Mouse (Mus musculus): ENCODE data around the gene Dlx4.

The Dlx4 gene

DNA sequence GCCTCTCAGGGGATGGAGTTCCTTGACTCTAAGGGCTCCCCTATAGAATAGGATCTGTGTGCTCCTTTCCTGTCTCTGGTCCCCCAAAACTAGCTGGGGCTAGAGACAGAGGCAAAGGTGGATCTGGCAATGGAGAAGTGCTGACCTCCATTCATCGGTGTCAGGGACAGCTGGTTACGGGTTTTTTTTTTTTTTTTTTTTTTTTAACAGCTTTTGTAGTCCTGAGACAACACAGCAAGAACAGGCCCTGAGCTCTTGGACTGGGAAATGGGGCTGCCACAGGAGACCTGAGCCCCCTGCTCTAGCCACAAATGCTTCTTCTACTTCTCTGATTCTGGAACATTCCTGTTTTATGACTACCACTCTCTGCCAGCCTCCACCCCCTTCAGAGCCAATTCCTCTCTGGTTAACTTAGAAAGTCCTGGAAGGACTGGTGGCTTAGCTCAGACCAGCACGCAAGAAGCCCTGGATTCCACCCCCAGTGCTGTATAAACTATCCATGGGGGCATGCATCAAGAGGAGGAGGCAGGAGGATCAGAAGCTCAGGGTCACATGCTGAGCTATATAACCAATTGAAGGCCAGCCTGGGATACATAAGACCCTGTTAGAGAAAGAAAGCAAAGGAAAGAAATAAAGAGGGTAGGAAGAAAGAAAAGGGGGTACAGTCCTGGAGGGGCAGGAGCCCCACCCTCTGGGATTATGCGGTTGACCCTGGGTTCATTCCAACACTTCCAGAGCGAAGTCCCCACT lies 47.5 kb downstream of the Dlx4 start:
- no peak for TF ChIP-seq GATA4 (IDR thresholded peaks at IDR 0.05; ENCODE audit: insufficient replicate concordance, low read length)

GRCm38 (mm10) chr11:95097889-95098288 lies 48.2 kb downstream of the Dlx4 start:
- no peak for TF ChIP-seq GATA4 (IDR thresholded peaks at IDR 0.05; ENCODE audit: insufficient replicate concordance, low read length)

DNA sequence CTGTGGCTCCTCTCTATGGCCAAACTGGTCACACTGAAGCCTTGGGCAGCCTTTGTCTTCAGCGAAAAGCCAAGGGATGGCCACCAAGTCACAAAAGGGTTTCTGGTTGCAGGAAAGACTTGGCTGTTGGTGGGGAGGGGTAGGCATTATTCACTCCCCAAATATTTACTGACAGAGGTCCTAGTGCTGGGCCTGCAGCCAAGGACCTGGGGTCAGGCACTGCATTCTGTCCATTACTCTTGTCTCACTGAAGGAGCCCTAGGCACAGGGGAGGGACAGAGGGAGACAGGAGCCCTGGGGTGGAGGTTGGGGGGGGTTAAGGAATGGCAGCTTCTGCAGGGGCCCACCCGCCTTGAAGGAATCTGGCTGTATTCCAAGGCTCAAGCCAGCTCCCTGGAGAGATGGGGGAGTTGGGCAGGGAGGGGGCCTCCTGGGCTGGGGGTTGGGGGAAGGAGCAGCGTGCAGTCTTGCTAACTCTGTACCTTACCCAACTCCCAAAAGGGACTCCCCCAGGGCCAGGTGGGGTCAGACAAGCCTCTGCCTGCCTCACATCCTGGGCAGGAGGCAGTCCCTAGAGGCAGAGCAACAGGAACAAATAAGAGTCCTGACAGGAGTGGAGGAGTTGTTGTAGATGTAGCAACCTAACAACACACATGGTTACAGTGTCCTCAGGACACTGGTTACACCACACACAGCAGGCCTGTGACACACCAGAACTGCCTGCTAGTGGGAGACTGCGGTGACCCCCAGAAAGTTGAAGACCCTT lies 49.3 kb downstream of the Dlx4 start:
- TF ChIP-seq GATA4 (IDR thresholded peaks at IDR 0.05; ENCODE audit: insufficient replicate concordance, low read length): no peak

GRCm38 (mm10) chr11:95095596-95095995 lies 50.5 kb downstream of the Dlx4 start:
- no peak for TF ChIP-seq GATA4 (IDR thresholded peaks at IDR 0.05; ENCODE audit: insufficient replicate concordance, low read length)

DNA sequence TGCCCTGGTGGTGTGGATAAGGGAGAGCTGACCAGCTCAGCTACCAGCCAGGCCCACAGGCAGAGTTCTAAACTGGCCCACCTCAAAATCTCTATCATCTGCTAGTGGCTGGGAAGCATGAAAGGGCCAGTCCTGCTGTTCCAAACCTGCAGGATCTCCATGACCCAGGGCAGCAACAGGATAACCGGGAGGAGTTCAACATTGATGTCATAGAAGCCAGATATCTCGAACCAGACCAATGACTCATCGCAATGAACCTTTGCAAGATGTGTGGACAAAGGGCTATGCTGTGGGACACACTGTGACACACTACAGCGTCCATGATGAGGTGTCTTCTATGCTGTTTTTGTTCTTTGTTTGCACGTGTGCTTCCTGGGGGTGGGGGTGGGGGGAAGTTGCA lies 53.0 kb downstream of the Dlx4 start:
- TF ChIP-seq GATA4 (IDR thresholded peaks at IDR 0.05; ENCODE audit: insufficient replicate concordance, low read length): no peak
